9 mouse cellular contexts compared by ENCODE assay signal in genomic region chr2:43851195-43851594, GRCm38 (mm10).
DNase-seq lines count a peak whose midpoint lies in the region; ATAC-seq and TF ChIP-seq lines count a peak whose summit lies in the region.
"Had no signal": no experiment of that assay in that cellular context is flagged by ENCODE, and none has a peak within 500 bp of the region (broad histone marks: within the 10 kb centered on the region; RNA-seq: fewer than 3 reads in every experiment).

No protein-coding gene starts in this region.

- no peak for TF ChIP-seq EP300 in MEL (IDR thresholded peaks at IDR 0.05; ENCODE audit: low read depth in 1 of 2, low read length in 2 of 2)

- no peak for ATAC-seq in embryonic facial prominence, embryonic 14.5 days (ENCODE audit: low read depth)

- peak; percentile 85 for TF ChIP-seq RAD21 in MEL (IDR thresholded peaks at IDR 0.05; ENCODE audit: low read depth, low read length)

- no peak overlapping the region for H3K9ac ChIP-seq in MEL (ENCODE audit: control insufficient read depth, low read depth, low read length, poor library complexity, severe bottlenecking)
- H3K9ac ChIP-seq in embryonic facial prominence, embryonic 14.5 days (ENCODE audit: low read depth, low read length) = no peak overlapping the region
- H3K9ac ChIP-seq: liver, embryonic 13.5 days had no signal

- peak; percentile 82 for TF ChIP-seq CTCF in layer of hippocampus, adult 2 months (conservative IDR thresholded peaks at IDR 0.05)
- peak; percentile 51 to 81 (median 59) for TF ChIP-seq CTCF in MEL (IDR thresholded peaks at IDR 0.05 in 2 of 3, conservative IDR thresholded peaks at IDR 0.05 in 1 of 3; ENCODE audit: control insufficient read depth in 1 of 3, insufficient read depth in 1 of 3, low read depth in 2 of 3, low read length in 3 of 3, poor library complexity in 1 of 3, severe bottlenecking in 1 of 3)

- intact Hi-C loops in gastrocnemius, postnatal 14 days (cut with DNase I; ENCODE audit: low total_unique reads) = loop anchor here (2.0 kb wide), 1 partner anchor 128 kb away; no protein-coding TSS in a partner anchor

- no peak overlapping the region for H3K4me2 ChIP-seq in embryonic facial prominence, embryonic 14.5 days (ENCODE audit: low read depth, low read length)
- H3K4me2 ChIP-seq: liver, embryonic 13.5 days had no signal

- no peaks in the 10 kb centered on the region for H3K9me3 ChIP-seq in MEL (replicated peaks; ENCODE audit: insufficient read depth, low read length)
- no peaks in the 10 kb centered on the region for H3K9me3 ChIP-seq in embryonic facial prominence, embryonic 14.5 days (ENCODE audit: control insufficient read depth, low read length)
- H3K9me3 ChIP-seq: liver, embryonic 13.5 days had no signal

- no peak overlapping the region for H3K4me3 ChIP-seq in layer of hippocampus, adult 2 months
- no peak overlapping the region for H3K4me3 ChIP-seq in MEL (ENCODE audit: control insufficient read depth in 1 of 2, insufficient read depth in 1 of 2, low read depth in 2 of 2, low read length in 2 of 2)
- no peak overlapping the region for H3K4me3 ChIP-seq in embryonic facial prominence, embryonic 14.5 days (ENCODE audit: low read depth, low read length)
- H3K4me3 ChIP-seq: liver, embryonic 13.5 days had no signal

- 56% methylated on average over 3 of the region's 3 CpGs for WGBS in embryonic facial prominence, embryonic 14.5 days

- H3K27me3 ChIP-seq in MEL (ENCODE audit: control insufficient read depth in 1 of 2, insufficient read depth in 2 of 2, low read length in 2 of 2) = no peaks in the 10 kb centered on the region
- no peaks in the 10 kb centered on the region for H3K27me3 ChIP-seq in embryonic facial prominence, embryonic 14.5 days (replicated peaks; ENCODE audit: control insufficient read depth, insufficient read depth, low read length)
- H3K27me3 ChIP-seq: liver, embryonic 13.5 days had no signal

- H3K4me1 ChIP-seq in MEL (ENCODE audit: control insufficient read depth in 1 of 2, insufficient read depth in 2 of 2, low read length in 2 of 2) = no peaks in the 10 kb centered on the region
- H3K4me1 ChIP-seq in embryonic facial prominence, embryonic 14.5 days (ENCODE audit: control insufficient read depth, insufficient read depth, low read length) = no peaks in the 10 kb centered on the region
- H3K4me1 ChIP-seq: liver, embryonic 13.5 days had no signal

- DNase-seq in adrenal gland, postnatal 14 days = peak; percentile 36
- DNase-seq in adrenal gland, adult 8-10 months = no peak
- no peak for DNase-seq in layer of hippocampus, adult 2 months (ENCODE audit: low spot score in 2 of 2)
- no peak for DNase-seq in layer of hippocampus, postnatal 36 days
- DNase-seq in MEL (ENCODE audit: low read depth, low spot score) = peak; percentile 58
- peak; percentile 14 for DNase-seq in embryonic facial prominence, embryonic 14.5 days (ENCODE audit: low spot score)
- peak; percentile 57 for DNase-seq in retina, embryonic 14.5 days (ENCODE audit: low spot score)
- DNase-seq in gastrocnemius, postnatal 14 days = no peak
- DNase-seq: liver, embryonic 13.5 days had no signal

- no peaks in the 10 kb centered on the region for H3K36me3 ChIP-seq in MEL (ENCODE audit: control insufficient read depth in 1 of 2, insufficient read depth in 2 of 2, low read length in 2 of 2)
- no peaks in the 10 kb centered on the region for H3K36me3 ChIP-seq in embryonic facial prominence, embryonic 14.5 days (ENCODE audit: control insufficient read depth, insufficient read depth, low read length)
- H3K36me3 ChIP-seq: liver, embryonic 13.5 days had no signal

- H3K27ac ChIP-seq in layer of hippocampus, adult 2 months = no peak overlapping the region
- no peak overlapping the region for H3K27ac ChIP-seq in MEL (ENCODE audit: control insufficient read depth, low read depth, low read length)
- H3K27ac ChIP-seq in embryonic facial prominence, embryonic 14.5 days (replicated peaks; ENCODE audit: low read depth, low read length) = no peak overlapping the region
- H3K27ac ChIP-seq: liver, embryonic 13.5 days had no signal

- no peak for TF ChIP-seq POLR2A in MEL (IDR thresholded peaks at IDR 0.05; ENCODE audit: control insufficient read depth in 1 of 2, insufficient read depth in 1 of 2, low read depth in 1 of 2, low read length in 2 of 2, poor library complexity in 1 of 2)

- H3K79me2 ChIP-seq in MEL (ENCODE audit: control insufficient read depth, insufficient read depth, low read length, poor library complexity) = no peaks in the 10 kb centered on the region

TF ChIP-seq in MEL, 35 proteins besides CTCF, POLR2A, EP300 and RAD21:
- TF ChIP-seq KAT2A (conservative IDR thresholded peaks at IDR 0.05; ENCODE audit: low read depth, low read length) (no peak), SMC3 (IDR thresholded peaks at IDR 0.05; ENCODE audit: low read depth, low read length) (peak; percentile 90), MYC (IDR thresholded peaks at IDR 0.05; ENCODE audit: low read depth, low read length) (no peak), JUND (IDR thresholded peaks at IDR 0.05; ENCODE audit: low read depth, low read length) (no peak), USF2 (IDR thresholded peaks at IDR 0.05; ENCODE audit: borderline replicate concordance in 1 of 2, insufficient read depth in 1 of 2, low read depth in 1 of 2, low read length in 2 of 2) (no peak), NRF1 (IDR thresholded peaks at IDR 0.05; ENCODE audit: insufficient read depth, low read depth, low read length, poor library complexity, severe bottlenecking) (no peak), POLR2AphosphoS2 (IDR thresholded peaks at IDR 0.05; ENCODE audit: low read length) (no peak), MXI1 (IDR thresholded peaks at IDR 0.05; ENCODE audit: low read depth, low read length) (no peak), UBTF (IDR thresholded peaks at IDR 0.05; ENCODE audit: borderline replicate concordance, insufficient read depth, low read depth, low read length) (no peak), NELFE (IDR thresholded peaks at IDR 0.05; ENCODE audit: low read depth, low read length) (no peak), E2F4 (IDR thresholded peaks at IDR 0.05; ENCODE audit: borderline replicate concordance, low read depth, low read length) (no peak), HCFC1 (IDR thresholded peaks at IDR 0.05; ENCODE audit: low read depth, low read length) (no peak), ZC3H11A (IDR thresholded peaks at IDR 0.05; ENCODE audit: low read depth, low read length) (peak; percentile 74), GABPA (IDR thresholded peaks at IDR 0.05; ENCODE audit: low read depth, low read length) (no peak), MAX (IDR thresholded peaks at IDR 0.05; ENCODE audit: low read length) (no peak)

Comparison
In these comparisons a context has a peak if more than half of its experiments do, and no peak if none do; other contexts are left out.
1. DNase-seq: peak in adrenal gland, postnatal 14 days (single experiment), MEL (single experiment), embryonic facial prominence, embryonic 14.5 days (single experiment) and retina, embryonic 14.5 days (single experiment); none in adrenal gland, adult 8-10 months (single experiment), layer of hippocampus, adult 2 months (0 of 2), layer of hippocampus, postnatal 36 days (0 of 2) and gastrocnemius, postnatal 14 days (single experiment).